Mouse (Mus musculus) cerebellum, postnatal 4 days (tissue): ENCODE measurements at regions not wholly inside any gene's neighbourhood (a gene's known extent, or its start where the extent isn't known, plus 50 kb on each side); places are given as distances from the start of the nearest gene placed in this dataset.
"Not testable (repeated sequence)": the region's sequence is repeated elsewhere in the genome, so short reads cannot be mapped to it uniquely, and the experiment has no call there.

ENCODE experiments used
- DNase-seq, 2 experiments: peaks; one replicate each; pipeline ENCODE4 v3.0.0; 2022; ENCODE audit warnings: low spot score in 2 of 2, mixed read lengths in 1 of 2

- no peak for DNase-seq
These were observed 461.2 kb downstream of the Brinp3 start for GRCm38 (mm10) chr1:146955688-146956214.

GRCm38 (mm10) chr1:146956347-146956746, 461.8 kb downstream of the Brinp3 start:
- no peak for DNase-seq

GRCm38 (mm10) chr1:146960448-146960847, 465.9 kb downstream of the Brinp3 start:
- no peak for DNase-seq

- no peak for DNase-seq
These were observed 473.0 kb downstream of the Brinp3 start for GRCm38 (mm10) chr1:146967534-146967933.

GRCm38 (mm10) chr1:146967993-146968392, 473.4 kb downstream of the Brinp3 start:
- no peak for DNase-seq

GRCm38 (mm10) chr1:146983433-146984186, 489.1 kb downstream of the Brinp3 start:
- no peak for DNase-seq

GRCm38 (mm10) chr1:147000018-147000417, 505.5 kb downstream of the Brinp3 start:
- no peak for DNase-seq

GRCm38 (mm10) chr1:147047714-147048113, 553.2 kb downstream of the Brinp3 start:
- no peak for DNase-seq

GRCm38 (mm10) chr1:147058504-147058903, 563.9 kb downstream of the Brinp3 start:
- no peak for DNase-seq

- no peak for DNase-seq
These were observed 579.6 kb downstream of the Brinp3 start for GRCm38 (mm10) chr1:147074166-147074565.

- no peak for DNase-seq
These were observed 589.7 kb downstream of the Brinp3 start for GRCm38 (mm10) chr1:147084129-147084799.

- DNase-seq = no peak
These were observed 631.0 kb downstream of the Brinp3 start for GRCm38 (mm10) chr1:147125541-147125940.

GRCm38 (mm10) chr1:147138176-147138575, 643.6 kb downstream of the Brinp3 start:
- DNase-seq = no peak

GRCm38 (mm10) chr1:147175350-147175749, 680.8 kb downstream of the Brinp3 start:
- DNase-seq = no peak

- no peak for DNase-seq
These were observed 692.2 kb downstream of the Brinp3 start for GRCm38 (mm10) chr1:147186799-147187198.

- DNase-seq = no peak
These were observed 692.9 kb downstream of the Brinp3 start for GRCm38 (mm10) chr1:147187251-147188025.

- DNase-seq = not testable (repeated sequence)
These were observed 705.4 kb downstream of the Brinp3 start for GRCm38 (mm10) chr1:147199959-147200358.

GRCm38 (mm10) chr1:147214890-147215289, 720.3 kb downstream of the Brinp3 start:
- not testable (repeated sequence) for DNase-seq

GRCm38 (mm10) chr1:147217965-147218364, 723.4 kb downstream of the Brinp3 start:
- no peak for DNase-seq

- no peak for DNase-seq
These were observed 724.9 kb downstream of the Brinp3 start for GRCm38 (mm10) chr1:147219438-147219837.

GRCm38 (mm10) chr1:147223232-147223925, 728.8 kb downstream of the Brinp3 start:
- no peak for DNase-seq

GRCm38 (mm10) chr1:147237565-147237964, 743.0 kb downstream of the Brinp3 start:
- no peak for DNase-seq
